Mouse (Mus musculus) stomach, postnatal 0 days (tissue): Measurements from ENCODE around the gene H1f0.

Source experiments
- CTCF ChIP-seq: IDR thresholded peaks from 2 replicates; pipeline ENCODE4 v1.5.1; 2016; ENCODE audit warnings: antibody characterized with exemption, low read depth, mild to moderate bottlenecking, moderate library complexity
- EP300 ChIP-seq: optimal IDR thresholded peaks from 2 replicates; pipeline ENCODE3; 2016; ENCODE audit warnings: antibody characterized with exemption

GRCm38 (mm10) chr15:79005581-79005980 is 22.7 kb upstream of the H1f0 start:
- TF ChIP-seq CTCF (no peak), EP300 (no peak)
